Mouse (Mus musculus) lung, postnatal 0 days (tissue): Measurements from ENCODE around the gene Gli3. TPM values are rescaled to one million over a fixed set of nuclear protein-coding genes. Genes with fewer than 3 reads are reported as not detected.

ENCODE experiments used
- ATAC-seq: fragments of 200-750 bp; cut with Nextera tagmentation; 2 replicates; pipeline ENCODE4 v1.8.0; 2017; ENCODE audit warnings: moderate library complexity
- DNase-seq: peaks from one replicate; pipeline ENCODE4 v3.0.0-alpha.2; 2016; ENCODE audit warnings: low spot score
- H3K27ac ChIP-seq: fragments of 300-500 bp; sonication (generic); 2 replicates; pipeline ENCODE4 v1.5.1; 2014; ENCODE audit warnings: antibody characterized with exemption, mild to moderate bottlenecking, low read length, mixed read lengths
- H3K27me3 ChIP-seq: fragments of 300-500 bp; sonication (generic); replicated peaks from 2 replicates; pipeline ENCODE4 v1.6.1; 2014; ENCODE audit warnings: low read length, mixed read lengths; ENCODE audit not compliant: insufficient read depth
- H3K36me3 ChIP-seq: fragments of 300-500 bp; sonication (generic); 2 replicates; pipeline ENCODE4 v1.6.1; 2014; ENCODE audit warnings: low read length, mixed read lengths; ENCODE audit not compliant: insufficient read depth
- H3K4me1 ChIP-seq: fragments of 300-500 bp; sonication (generic); 2 replicates; pipeline ENCODE4 v1.6.1; 2014; ENCODE audit warnings: antibody characterized with exemption, low read depth, low read length, mixed read lengths; ENCODE audit not compliant: insufficient read depth
- H3K4me2 ChIP-seq: fragments of 300-500 bp; sonication (generic); replicated peaks from 2 replicates; pipeline ENCODE4 v1.6.1; 2014; ENCODE audit warnings: low read depth, mild to moderate bottlenecking, low read length, moderate library complexity, mixed read lengths
- H3K4me3 ChIP-seq: fragments of 300-500 bp; sonication (generic); 2 replicates; pipeline ENCODE4 v1.5.1; 2014; ENCODE audit warnings: low read depth, low read length
- H3K9ac ChIP-seq: fragments of 300-500 bp; sonication (generic); replicated peaks from 2 replicates; pipeline ENCODE4 v1.6.1; 2014; ENCODE audit warnings: low read depth, mild to moderate bottlenecking
- H3K9me3 ChIP-seq: fragments of 300-500 bp; sonication (generic); 2 replicates; pipeline ENCODE4 v1.6.1; 2016; ENCODE audit warnings: low read length, mixed read lengths
- CTCF ChIP-seq: IDR thresholded peaks from 2 replicates; pipeline ENCODE4 v1.5.1; 2016; ENCODE audit warnings: antibody characterized with exemption, mild to moderate bottlenecking
- EP300 ChIP-seq: IDR thresholded peaks from 2 replicates; pipeline ENCODE4 v1.6.1; 2016; ENCODE audit warnings: antibody characterized with exemption, mild to moderate bottlenecking, control low read depth
- WGBS: fragments of 180-500 bp; shearing (Covaris S2); extraction: QIAGEN DNeasy Blood & Tissue Kit; methylation state at CpG from one replicate; pipeline ENCODE4 v1.1.7; 2014; 5-methylcytosine and 5-hydroxymethylcytosine counted together
- polyA plus RNA-seq: library from polyadenylated mRNA; unstranded; fragments of >200 nt; fragmentation: Nextera tagmentation; extraction: Ambion mirVana; gene quantifications from 2 replicates; pipeline ENCODE4 v1.2.1, GENCODE M21; 2015

Gli3 gene
- polyA plus RNA-seq, 1 experiment from 2014 or later, result 3.5 TPM

- DNase-seq, result peak; percentile 60
- Histone ChIP-seq H3K9ac (peak overlapping the region; percentile 52; the same call in 1 of the 2 replicates), H3K27ac (0 out of 2 replicates have a peak overlapping the region, but pooled peaks have one; percentile 81), H3K36me3 (no peaks in the 10 kb centered on the region), H3K4me3 (peak overlapping the region; percentile 82), H3K9me3 (no peaks in the 10 kb centered on the region), H3K4me2 (peak overlapping the region; percentile 98), H3K4me1 (no peaks in the 10 kb centered on the region; the same call in 1 of the 2 replicates), H3K27me3 (no peaks in the 10 kb centered on the region)
- TF ChIP-seq EP300 (no peak), CTCF (no peak)
- no peak for ATAC-seq
- WGBS, result 1% methylated on average over 11 of the region's 11 CpGs
Observed at GRCm38 (mm10) chr13:15464741-15465250, 1.8 kb downstream of the Gli3 start.

DNA sequence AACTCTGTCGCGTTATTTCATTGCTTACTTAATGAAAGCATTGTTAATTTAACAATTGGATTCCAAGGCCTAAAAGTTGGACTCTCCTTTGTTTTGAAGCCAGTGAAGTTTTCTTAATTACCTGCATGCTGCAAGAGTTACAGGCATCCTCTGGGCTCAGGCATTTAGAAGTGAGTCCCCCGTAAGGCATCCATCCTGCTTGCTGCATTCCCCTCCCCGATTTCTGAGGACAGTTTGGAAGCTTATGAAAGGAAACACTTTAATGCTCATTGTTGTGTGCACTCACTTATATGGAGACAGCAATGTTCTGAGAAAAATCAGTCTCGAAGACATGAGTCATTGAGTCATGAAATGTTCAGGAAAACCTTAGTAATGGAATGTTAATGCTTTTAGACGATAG lies 3.5 kb downstream of the Gli3 start:
- H3K9me3 ChIP-seq, result no peaks in the 10 kb centered on the region
- WGBS, result 55% methylated on average over 6 of the region's 6 CpGs
- H3K4me2 ChIP-seq, result no peak overlapping the region
- DNase-seq (no peak), ATAC-seq (no peak)
- no peak overlapping the region for H3K27ac ChIP-seq
- no peaks in the 10 kb centered on the region for H3K36me3 ChIP-seq
- no peak for TF ChIP-seq EP300
- TF ChIP-seq CTCF, result no peak
- H3K27me3 ChIP-seq, result no peaks in the 10 kb centered on the region
- no peaks in the 10 kb centered on the region; the same call in 1 of the 2 replicates for H3K4me1 ChIP-seq
- H3K4me3 ChIP-seq, result no peak overlapping the region
- no peak overlapping the region for H3K9ac ChIP-seq

DNA sequence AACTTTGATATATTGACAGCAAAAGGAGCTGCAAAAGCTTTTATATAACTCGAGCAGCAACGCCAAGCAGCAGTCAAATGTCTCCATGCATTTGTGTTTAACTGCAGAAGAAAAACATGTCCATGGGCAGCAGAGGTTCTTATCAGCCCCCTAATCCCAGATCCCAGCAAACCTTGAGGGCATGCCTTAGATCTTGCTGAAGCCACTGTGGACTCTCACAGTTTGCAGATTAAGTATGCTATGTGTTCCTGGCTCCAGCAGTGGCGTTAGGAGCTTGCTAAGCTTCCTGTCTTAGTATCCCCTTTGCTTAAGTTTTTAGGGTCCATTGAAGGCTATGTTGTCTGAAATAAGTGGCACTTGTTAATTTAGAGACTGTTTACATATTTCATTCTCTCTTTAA lies 4.4 kb downstream of the Gli3 start:
- no peaks in the 10 kb centered on the region for H3K9me3 ChIP-seq
- H3K27me3 ChIP-seq, result no peaks in the 10 kb centered on the region
- H3K9ac ChIP-seq, result no peak overlapping the region
- H3K4me3 ChIP-seq, result no peak overlapping the region
- WGBS, result 57% methylated on average over 3 of the region's 3 CpGs
- no peak overlapping the region for H3K27ac ChIP-seq
- ATAC-seq, result no peak
- no peaks in the 10 kb centered on the region for H3K36me3 ChIP-seq
- no peak for DNase-seq
- H3K4me2 ChIP-seq, result no peak overlapping the region
- TF ChIP-seq CTCF, result no peak
- TF ChIP-seq EP300, result no peak
- H3K4me1 ChIP-seq, result no peaks in the 10 kb centered on the region; the same call in 1 of the 2 replicates

- no peak for TF ChIP-seq CTCF
- TF ChIP-seq EP300, result no peak
- H3K36me3 ChIP-seq, result no peaks in the 10 kb centered on the region
- no peak overlapping the region for H3K9ac ChIP-seq
- ATAC-seq (no peak), DNase-seq (peak; percentile 27)
- H3K9me3 ChIP-seq, result no peaks in the 10 kb centered on the region
- no peak overlapping the region for H3K4me3 ChIP-seq
- H3K4me2 ChIP-seq, result no peak overlapping the region
- 48% methylated on average over 4 of the region's 4 CpGs for WGBS
- no peaks in the 10 kb centered on the region; the same call in 1 of the 2 replicates for H3K4me1 ChIP-seq
- H3K27me3 ChIP-seq, result no peaks in the 10 kb centered on the region
- no peak overlapping the region for H3K27ac ChIP-seq
Observed at GRCm38 (mm10) chr13:15468421-15468820, 5.4 kb downstream of the Gli3 start.

GRCm38 (mm10) chr13:15470056-15470455 lies 7.0 kb downstream of the Gli3 start:
- H3K27me3 ChIP-seq, result no peaks in the 10 kb centered on the region
- no peaks in the 10 kb centered on the region; the same call in 1 of the 2 replicates for H3K4me1 ChIP-seq
- 77% methylated on average over 3 of the region's 3 CpGs for WGBS
- H3K27ac ChIP-seq, result no peak overlapping the region
- H3K4me3 ChIP-seq, result no peak overlapping the region
- no peak for DNase-seq
- no peaks in the 10 kb centered on the region for H3K9me3 ChIP-seq
- no peaks in the 10 kb centered on the region for H3K36me3 ChIP-seq
- TF ChIP-seq EP300 (no peak), CTCF (no peak)
- H3K9ac ChIP-seq, result no peak overlapping the region
- ATAC-seq, result no peak
- no peak overlapping the region for H3K4me2 ChIP-seq

GRCm38 (mm10) chr13:15472712-15473111 lies 9.7 kb downstream of the Gli3 start:
- no peak overlapping the region for H3K4me3 ChIP-seq
- no peaks in the 10 kb centered on the region for H3K36me3 ChIP-seq
- no peak overlapping the region for H3K27ac ChIP-seq
- H3K9me3 ChIP-seq, result no peaks in the 10 kb centered on the region
- no peak overlapping the region for H3K9ac ChIP-seq
- H3K4me1 ChIP-seq, result no peaks in the 10 kb centered on the region
- WGBS, result 63% methylated on average over 3 of the region's 3 CpGs
- ATAC-seq, result no peak
- TF ChIP-seq EP300 (no peak), CTCF (no peak)
- no peak overlapping the region for H3K4me2 ChIP-seq
- no peaks in the 10 kb centered on the region for H3K27me3 ChIP-seq
- DNase-seq, result no peak

DNA sequence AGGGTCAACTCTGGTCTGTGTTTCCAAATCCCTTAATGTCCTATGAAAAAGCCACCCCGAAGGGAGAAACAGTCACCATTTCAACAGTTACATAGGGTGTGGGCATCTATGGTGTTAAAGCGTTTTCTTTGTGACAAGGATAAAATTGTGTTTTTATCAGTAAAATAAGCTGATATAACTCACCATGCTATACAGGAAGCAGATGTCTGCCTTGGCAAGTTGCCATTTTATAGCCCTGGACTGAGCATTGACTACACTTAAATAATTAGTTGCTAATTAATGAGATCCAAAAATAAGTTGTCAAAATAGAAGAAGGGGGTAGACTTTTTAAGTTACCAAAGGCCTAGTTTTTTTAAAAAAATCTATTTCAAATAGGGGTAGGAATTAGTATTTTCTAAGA lies 11.4 kb downstream of the Gli3 start:
- H3K27ac ChIP-seq, result no peak overlapping the region
- H3K4me1 ChIP-seq, result no peaks in the 10 kb centered on the region
- no peak overlapping the region for H3K4me3 ChIP-seq
- DNase-seq, result no peak
- no peaks in the 10 kb centered on the region for H3K27me3 ChIP-seq
- no peak overlapping the region for H3K4me2 ChIP-seq
- no peak for ATAC-seq
- 34% methylated on average over 2 of the region's 2 CpGs for WGBS
- H3K36me3 ChIP-seq, result no peaks in the 10 kb centered on the region
- TF ChIP-seq EP300 (no peak), CTCF (no peak)
- no peaks in the 10 kb centered on the region for H3K9me3 ChIP-seq
- no peak overlapping the region for H3K9ac ChIP-seq
